Mouse (Mus musculus): ENCODE measurements around the gene Syne2.

GRCm38 (mm10) chr12:76132591-76132990 lies 314.7 kb downstream of the Syne2 start:
- TF ChIP-seq ZNF384 (IDR thresholded peaks at IDR 0.05; ENCODE audit: low read depth, low read length) (no peak), ZC3H11A (IDR thresholded peaks at IDR 0.05; ENCODE audit: borderline replicate concordance, low read depth, low read length) (no peak), HCFC1 (IDR thresholded peaks at IDR 0.05; ENCODE audit: borderline replicate concordance, insufficient read depth, low read length) (no peak), MAFK (IDR thresholded peaks at IDR 0.05; ENCODE audit: insufficient read depth, low read depth, low read length) (no peak)

All from ES-E14 (cell line).